Mouse (Mus musculus) limb, embryonic 15.5 days (tissue): ENCODE measurements at regions not wholly inside any gene's neighbourhood (a gene's known extent, or its start where the extent isn't known, plus 50 kb on each side); places are given as distances from the start of the nearest gene placed in this dataset. TPM values are rescaled to one million over a fixed set of nuclear protein-coding genes. Genes with fewer than 3 reads are reported as not detected.

Experiments
- microRNA-seq: library from miRNA; unstranded; fragments of <30 nt; microRNA quantifications from one replicate; pipeline ENCODE4, GENCODE M21; 2016

Small RNAs in the stretch of these regions (microRNA-seq; reads per million reads assigned to microRNA genes)
- not detected for gene Gm22825
- gene Gm23646: not detected
